23 mouse cellular contexts compared by ENCODE assay signal in genomic region chr17:69786985-69787384, GRCm38 (mm10).
DNase-seq lines count a peak whose midpoint lies in the region; ATAC-seq and TF ChIP-seq lines count a peak whose summit lies in the region.
"Had no signal": no experiment of that assay in that cellular context is flagged by ENCODE, and none has a peak within 500 bp of the region (broad histone marks: within the 10 kb centered on the region; RNA-seq: fewer than 3 reads in every experiment).

No protein-coding gene starts in this region.

- no peak for TF ChIP-seq CTCF in ES-Bruce4 (IDR thresholded peaks at IDR 0.05; ENCODE audit: low read depth, low read length)

- no peak overlapping the region for H3K9ac ChIP-seq in ES-Bruce4 (ENCODE audit: low read depth, poor library complexity, severe bottlenecking)
- no peak overlapping the region for H3K9ac ChIP-seq in ES-E14 (ENCODE audit: insufficient read depth, low read depth, low read length, poor library complexity, severe bottlenecking)
- no peak overlapping the region for H3K9ac ChIP-seq in hindbrain, embryonic 13.5 days
- H3K9ac ChIP-seq: embryonic facial prominence, embryonic 12.5 days; forebrain, embryonic 13.5 days; forebrain, embryonic 15.5 days; forebrain, postnatal 0 days had no signal

- ATAC-seq in hindbrain, embryonic 13.5 days (ENCODE audit: low FRiP score) = no peak
- ATAC-seq: activated CD4-positive, CD25-positive, alpha-beta regulatory T cell, adult 4 months; CD4-positive, CD25-positive, alpha-beta regulatory T cell, adult 4 months; forebrain, embryonic 13.5 days; forebrain, embryonic 15.5 days; forebrain, postnatal 0 days had no signal

- no peak for TF ChIP-seq POLR2A in ES-Bruce4 (IDR thresholded peaks at IDR 0.05; ENCODE audit: insufficient read depth, low read length)

- H3K9me3 ChIP-seq in ES-Bruce4 (replicated peaks; ENCODE audit: control insufficient read depth, insufficient read depth, low read length, poor library complexity, severe bottlenecking) (no peaks in the 10 kb centered on the region), ES-E14 (ENCODE audit: control insufficient read depth, insufficient read depth, low read depth, low read length) (no peaks in the 10 kb centered on the region)
- H3K9me3 ChIP-seq in hindbrain, embryonic 13.5 days = no peaks in the 10 kb centered on the region
- H3K9me3 ChIP-seq: embryonic facial prominence, embryonic 10.5 days; embryonic facial prominence, embryonic 12.5 days; forebrain, embryonic 13.5 days; forebrain, embryonic 15.5 days had no signal

- peak; percentile 72; the same call in 1 of the 2 replicates for TF ChIP-seq EP300 in ES-Bruce4 (IDR thresholded peaks at IDR 0.05; ENCODE audit: insufficient read depth, low read depth, low read length)

- in situ Hi-C loops in ES-E14 (cut with MboI; ENCODE audit: low sequenced_read_pairs in 2 of 2, unreplicated experiment in 2 of 2) = no loop called here

- WGBS in hindbrain, embryonic 13.5 days = 90% methylated on average over 3 of the region's 3 CpGs

- H3K4me1 ChIP-seq in ES-Bruce4 (ENCODE audit: control insufficient read depth, insufficient read depth, low read length) (no peaks in the 10 kb centered on the region), ES-E14 (ENCODE audit: control insufficient read depth in 2 of 2, insufficient read depth in 2 of 2, low read length in 2 of 2, poor library complexity in 1 of 2) (peaks cover 2 to 10% of the 10 kb centered on the region in 2 experiments; a peak in 2 of 4 replicates)
- H3K4me1 ChIP-seq in hindbrain, embryonic 13.5 days (replicated peaks) = no peaks in the 10 kb centered on the region
- H3K4me1 ChIP-seq: embryonic facial prominence, embryonic 10.5 days; embryonic facial prominence, embryonic 12.5 days; forebrain, embryonic 13.5 days; forebrain, embryonic 15.5 days had no signal

- H3K27ac ChIP-seq in ES-Bruce4 (ENCODE audit: insufficient read depth, low read length) (peak overlapping the region; percentile 5; the same call in 1 of the 2 replicates), ES-E14 (ENCODE audit: insufficient read depth, low read depth, low read length, poor library complexity, severe bottlenecking) (peak overlapping the region; percentile 15; the same call in 1 of the 2 replicates)
- no peak overlapping the region for H3K27ac ChIP-seq in hindbrain, embryonic 13.5 days
- H3K27ac ChIP-seq: embryonic facial prominence, embryonic 10.5 days; embryonic facial prominence, embryonic 12.5 days; forebrain, embryonic 13.5 days; forebrain, embryonic 15.5 days had no signal

- H3K4me3 ChIP-seq in ES-Bruce4 (ENCODE audit: low read depth, low read length) = no peak overlapping the region
- no peak overlapping the region for H3K4me3 ChIP-seq in ES-E14 (ENCODE audit: insufficient read depth in 1 of 2, low read depth in 1 of 2, low read length in 2 of 2, poor library complexity in 1 of 2, severe bottlenecking in 1 of 2)
- no peak overlapping the region for H3K4me3 ChIP-seq in hindbrain, embryonic 13.5 days
- H3K4me3 ChIP-seq: embryonic facial prominence, embryonic 10.5 days; embryonic facial prominence, embryonic 12.5 days; forebrain, embryonic 13.5 days; forebrain, embryonic 15.5 days had no signal

- H3K36me3 ChIP-seq in ES-Bruce4 (ENCODE audit: control insufficient read depth, insufficient read depth, low read length, poor library complexity, severe bottlenecking) (no peaks in the 10 kb centered on the region), ES-E14 (ENCODE audit: control insufficient read depth, insufficient read depth, low read length, poor library complexity, severe bottlenecking) (no peaks in the 10 kb centered on the region)
- H3K36me3 ChIP-seq in hindbrain, embryonic 13.5 days = no peaks in the 10 kb centered on the region
- H3K36me3 ChIP-seq: embryonic facial prominence, embryonic 10.5 days; embryonic facial prominence, embryonic 12.5 days; forebrain, embryonic 15.5 days had no signal

- DNase-seq in ES-E14 (ENCODE audit: low read depth, low spot score) (peak; percentile 59), WW6 (ENCODE audit: low read depth, low spot score) (peak; percentile 31)
- no peak for DNase-seq in spleen, postnatal 4 days (ENCODE audit: low spot score in 2 of 2)
- DNase-seq in heart, adult 9 months (ENCODE audit: low spot score in 2 of 2) = no peak
- DNase-seq: adrenal gland, adult 8-10 months; adrenal gland, postnatal 14 days; adrenal gland, postnatal 36 days; B cell, adult 2 months; cerebellum, adult 11-12 months; cerebellum, adult 2 months; cerebellum, adult 9-10 months; cerebellum, postnatal 10 days; cerebellum, postnatal 25 days; forebrain, postnatal 0 days had no signal

- H3K27me3 ChIP-seq in ES-Bruce4 (ENCODE audit: control insufficient read depth, insufficient read depth, low read length, poor library complexity, severe bottlenecking) = no peaks in the 10 kb centered on the region
- no peaks in the 10 kb centered on the region for H3K27me3 ChIP-seq in hindbrain, embryonic 13.5 days
- H3K27me3 ChIP-seq: CH12.LX; embryonic facial prominence, embryonic 12.5 days; forebrain, embryonic 13.5 days; forebrain, embryonic 15.5 days had no signal

- H3K4me2 ChIP-seq in hindbrain, embryonic 13.5 days = no peak overlapping the region
- H3K4me2 ChIP-seq: embryonic facial prominence, embryonic 12.5 days; forebrain, embryonic 13.5 days; forebrain, embryonic 15.5 days had no signal

TF ChIP-seq in ES-E14, 5 proteins besides CTCF, POLR2A, EP300 and RAD21:
- TF ChIP-seq ZNF384 (IDR thresholded peaks at IDR 0.05; ENCODE audit: low read depth, low read length) (no peak), CHD2 (IDR thresholded peaks at IDR 0.05; ENCODE audit: low read depth, low read length) (peak; percentile 54)
TF ChIP-seq in ES-E14: peak in this region for 1.

Comparison
In these comparisons a context has a peak if more than half of its experiments do, and no peak if none do; other contexts are left out.
1. DNase-seq: peak in ES-E14 (single experiment) and WW6 (single experiment); none in spleen, postnatal 4 days (0 of 2) and heart, adult 9 months (0 of 2).